Mouse (Mus musculus): Measurements from ENCODE around the gene Bet1l.

Gene Bet1l

GRCm38 (mm10) chr7:140828171-140828881 lies 29.1 kb downstream of the Bet1l start:
- peak; percentile 68 to 69 for DNase-seq

DNA sequence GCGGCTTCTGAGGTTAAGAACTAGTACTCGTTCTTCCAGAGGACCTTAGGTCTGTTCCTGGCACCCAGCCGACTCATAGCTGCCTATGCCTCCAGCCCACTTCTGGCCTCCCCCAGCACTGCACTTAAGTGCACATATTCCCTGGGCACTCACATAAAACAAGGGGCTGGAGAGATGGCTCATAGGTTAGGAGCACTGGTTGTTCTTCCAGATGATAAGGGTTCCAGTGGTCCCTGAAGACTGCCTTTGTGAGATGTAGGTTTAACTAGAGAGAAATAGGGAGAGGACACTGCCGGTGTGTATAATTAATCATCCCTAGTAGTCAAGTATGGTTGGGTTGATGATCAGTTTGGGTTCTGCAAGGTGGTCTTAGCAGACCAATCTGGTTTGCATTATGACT lies 34.6 kb downstream of the Bet1l start:
- DNase-seq, result no peak

- peak; percentile 86 for DNase-seq
These were observed 35.6 kb downstream of the Bet1l start, which contains the start of gene Zfp941 for GRCm38 (mm10) chr7:140821653-140822329. Gene Zfp941, minus strand, starts transcription at chr7:140822178.

- DNase-seq, result peak in 1 of 2 experiments; percentile 25
These were observed 36.1 kb downstream of the Bet1l start for GRCm38 (mm10) chr7:140821305-140821652.

GRCm38 (mm10) chr7:140820173-140820572 lies 37.2 kb downstream of the Bet1l start:
- no peak for DNase-seq

- DNase-seq, result no peak
These were observed 44.5 kb downstream of the Bet1l start for GRCm38 (mm10) chr7:140812850-140813249.

- DNase-seq, result no peak
These were observed 45.7 kb downstream of the Bet1l start for GRCm38 (mm10) chr7:140811714-140812113.

GRCm38 (mm10) chr7:140810496-140810895 lies 46.9 kb downstream of the Bet1l start:
- DNase-seq, result no peak

DNA sequence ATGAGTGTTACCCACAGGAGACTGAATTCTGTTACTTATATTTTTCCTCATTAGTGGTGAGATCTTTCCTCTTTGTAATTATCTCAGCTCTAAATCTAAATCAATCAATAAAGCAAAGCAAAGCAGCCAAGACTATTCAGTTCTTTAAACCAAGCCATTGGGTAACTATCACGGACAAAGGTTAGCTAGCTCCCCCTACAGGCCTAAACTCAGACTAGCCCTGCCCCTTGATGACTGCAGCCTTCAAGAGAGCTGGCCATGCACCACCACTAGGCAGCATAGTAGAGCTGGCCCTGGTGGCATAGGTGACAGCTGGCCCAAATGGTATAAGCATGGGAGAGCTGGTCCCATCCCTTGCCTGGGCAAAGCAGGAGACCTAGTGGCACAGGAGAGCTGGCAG lies 51.7 kb downstream of the Bet1l start:
- DNase-seq, result peak; percentile 24 to 30

All from cerebellum, postnatal 36 days (tissue).